Mouse (Mus musculus) gastrocnemius, postnatal 14 days (tissue): ENCODE measurements at regions not wholly inside any gene's neighbourhood (a gene's known extent, or its start where the extent isn't known, plus 50 kb on each side); places are given as distances from the start of the nearest gene placed in this dataset.

Source experiments
- DNase-seq: peaks from one replicate; pipeline ENCODE4 v3.0.0; 2021; ENCODE audit warnings: mixed read lengths
- intact Hi-C: fragments of 180-260 bp; cut with DNase I; formaldehyde crosslinking; loops from one replicate; pipeline ENCODE4 v1.15.1; 2025; ENCODE audit warnings: low total_unique reads

GRCm38 (mm10) chr9:16994169-16994568 is 493.1 kb upstream of the Fat3 start:
- intact Hi-C loops, result no loop called here
- peak; percentile 41 for DNase-seq

- intact Hi-C loops, result no loop called here
- no peak for DNase-seq
These were observed 487.0 kb upstream of the Fat3 start for GRCm38 (mm10) chr9:16988114-16988513.

- peak; percentile 4 for DNase-seq
- intact Hi-C loops, result no loop called here
These were observed 476.2 kb upstream of the Fat3 start for GRCm38 (mm10) chr9:16977321-16977720.

GRCm38 (mm10) chr9:16970373-16970772 is 469.3 kb upstream of the Fat3 start:
- intact Hi-C loops, result no loop called here
- no peak for DNase-seq

GRCm38 (mm10) chr9:16933602-16934001 is 432.5 kb upstream of the Fat3 start:
- intact Hi-C loops, result no loop called here
- no peak for DNase-seq

- DNase-seq, result no peak
- intact Hi-C loops, result no loop called here
These were observed 430.5 kb upstream of the Fat3 start for GRCm38 (mm10) chr9:16931586-16931985.

GRCm38 (mm10) chr9:16926315-16926984 is 425.4 kb upstream of the Fat3 start:
- intact Hi-C loops, result no loop called here
- DNase-seq, result no peak

GRCm38 (mm10) chr9:16925279-16925678 is 424.2 kb upstream of the Fat3 start:
- intact Hi-C loops, result no loop called here
- no peak for DNase-seq

GRCm38 (mm10) chr9:16906155-16906554 is 405.1 kb upstream of the Fat3 start:
- intact Hi-C loops, result no loop called here
- no peak for DNase-seq

GRCm38 (mm10) chr9:16899060-16899459 is 398.0 kb upstream of the Fat3 start:
- no peak for DNase-seq
- intact Hi-C loops, result no loop called here

GRCm38 (mm10) chr9:16852458-16853026 is 351.5 kb upstream of the Fat3 start:
- intact Hi-C loops, result no loop called here

GRCm38 (mm10) chr9:16808494-16808893 is 307.4 kb upstream of the Fat3 start:
- intact Hi-C loops, result no loop called here
- DNase-seq, result no peak

More at GRCm38 (mm10) chr9:16852458-16853026, 351.5 kb upstream of the Fat3 start:
- no peak for DNase-seq

- no peak for DNase-seq
- intact Hi-C loops, result no loop called here
These were observed 271.8 kb upstream of the Fat3 start for GRCm38 (mm10) chr9:16772867-16773266.

GRCm38 (mm10) chr9:16727653-16728052 is 226.6 kb upstream of the Fat3 start:
- intact Hi-C loops, result no loop called here
- no peak for DNase-seq

- intact Hi-C loops, result no loop called here
- DNase-seq, result no peak
These were observed 201.3 kb upstream of the Fat3 start for GRCm38 (mm10) chr9:16702431-16702830.

GRCm38 (mm10) chr9:16661527-16661926 is 160.4 kb upstream of the Fat3 start:
- intact Hi-C loops, result no loop called here
- no peak for DNase-seq

- DNase-seq, result no peak
- intact Hi-C loops, result no loop called here
These were observed 159.9 kb upstream of the Fat3 start for GRCm38 (mm10) chr9:16660940-16661339.
